9 mouse cellular contexts compared by ENCODE assay signal in the genomic region with DNA sequence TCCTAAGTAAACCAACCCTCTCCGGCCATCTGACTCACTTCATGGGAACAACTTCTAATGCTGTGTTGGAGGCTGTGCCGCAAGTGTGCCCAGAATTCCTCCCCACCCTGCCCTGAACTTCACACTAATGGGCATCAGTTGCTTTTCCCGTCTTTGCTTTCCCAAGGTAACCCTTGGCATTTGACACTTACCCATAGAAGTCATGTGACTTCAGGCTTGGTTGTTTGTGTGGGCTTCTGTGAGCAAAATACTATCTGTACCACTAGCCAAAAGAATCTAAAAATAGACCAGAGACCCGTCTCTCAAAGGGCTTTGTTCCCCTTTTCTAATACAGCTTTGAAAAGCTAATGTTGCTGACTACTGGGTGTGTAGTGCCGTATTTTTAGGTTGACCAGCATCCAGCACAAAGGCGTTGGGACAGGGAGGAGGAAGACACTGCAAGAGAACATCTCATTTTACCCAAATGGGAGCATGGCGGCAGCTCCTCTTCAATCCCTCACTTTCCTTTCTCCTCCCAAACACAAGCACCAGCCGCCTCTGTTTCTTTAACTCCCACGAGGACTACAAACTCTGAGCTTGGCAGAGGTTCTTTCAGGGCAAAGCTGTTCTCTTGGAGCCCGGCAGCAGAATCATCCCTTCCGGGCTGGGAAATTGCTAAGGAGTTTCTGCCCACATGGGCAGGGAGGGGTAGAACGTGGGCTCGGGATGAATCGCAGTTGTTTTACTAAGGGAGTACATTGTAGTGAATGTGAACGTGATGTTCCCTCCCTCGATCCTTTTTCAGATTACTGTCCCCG. TPM values are rescaled to one million over a fixed set of nuclear protein-coding genes. Genes with fewer than 3 reads are reported as not detected.
DNase-seq lines count a peak whose midpoint lies in the region; ATAC-seq and TF ChIP-seq lines count a peak whose summit lies in the region.
"Had no signal": no experiment of that assay in that cellular context is flagged by ENCODE, and none has a peak within 500 bp of the region (broad histone marks: within the 10 kb centered on the region; RNA-seq: fewer than 3 reads in every experiment).

No protein-coding gene starts in this region.

- ATAC-seq in limb, embryonic 12.5 days (ENCODE audit: insufficient number of reproducible peaks, insufficient read depth, low FRiP score, low TSS enrichment, low read depth): no peak
- ATAC-seq in heart, embryonic 12.5 days (ENCODE audit: insufficient number of reproducible peaks, low FRiP score): no peak

- intact Hi-C loops in left cerebral cortex, postnatal 10 days (cut with DNase I): no loop called here

- no peaks in the 10 kb centered on the region for H3K36me3 ChIP-seq in limb, embryonic 12.5 days
- no peaks in the 10 kb centered on the region for H3K36me3 ChIP-seq in limb, embryonic 10.5 days
- no peaks in the 10 kb centered on the region for H3K36me3 ChIP-seq in heart, embryonic 12.5 days
- H3K36me3 ChIP-seq: embryonic facial prominence, embryonic 13.5 days had no signal

- 77% methylated on average over 17 of the region's 17 CpGs for WGBS in limb, embryonic 12.5 days
- 82% methylated on average over 17 of the region's 17 CpGs for WGBS in limb, embryonic 10.5 days
- 55% methylated on average over 17 of the region's 17 CpGs for WGBS in heart, embryonic 12.5 days

- no peak for TF ChIP-seq CTCF in bone marrow macrophage, adult 2 months (IDR thresholded peaks at IDR 0.05; ENCODE audit: low read depth, low read length)

- H3K9me3 ChIP-seq in limb, embryonic 12.5 days: no peaks in the 10 kb centered on the region
- H3K9me3 ChIP-seq in limb, embryonic 10.5 days (replicated peaks): no peaks in the 10 kb centered on the region
- H3K9me3 ChIP-seq in heart, embryonic 12.5 days (replicated peaks): 0 out of 2 replicates have a peak, but pooled peaks cover 5% of the 10 kb centered on the region
- H3K9me3 ChIP-seq: embryonic facial prominence, embryonic 13.5 days had no signal

- H3K4me1 ChIP-seq in limb, embryonic 12.5 days (replicated peaks): no peaks in the 10 kb centered on the region
- H3K4me1 ChIP-seq in limb, embryonic 10.5 days: no peaks in the 10 kb centered on the region
- peaks cover 33% of the 10 kb centered on the region for H3K4me1 ChIP-seq in bone marrow macrophage, adult 2 months (ENCODE audit: control insufficient read depth, insufficient read depth, low read length)
- peaks cover 9% of the 10 kb centered on the region for H3K4me1 ChIP-seq in heart, embryonic 12.5 days (replicated peaks)
- H3K4me1 ChIP-seq: embryonic facial prominence, embryonic 13.5 days had no signal

- no peak overlapping the region for H3K27ac ChIP-seq in limb, embryonic 12.5 days
- H3K27ac ChIP-seq in limb, embryonic 10.5 days: no peak overlapping the region
- peak overlapping the region; percentile 98 for H3K27ac ChIP-seq in bone marrow macrophage, adult 2 months (ENCODE audit: insufficient read depth, low read depth, low read length)
- no peak overlapping the region for H3K27ac ChIP-seq in heart, embryonic 12.5 days (ENCODE audit: poor library complexity, severe bottlenecking)
- H3K27ac ChIP-seq: embryonic facial prominence, embryonic 13.5 days had no signal

- H3K4me3 ChIP-seq in limb, embryonic 12.5 days (replicated peaks): no peak overlapping the region
- H3K4me3 ChIP-seq in limb, embryonic 10.5 days: no peak overlapping the region
- peak overlapping the region; percentile 42 for H3K4me3 ChIP-seq in bone marrow macrophage, adult 2 months (ENCODE audit: insufficient read depth, low read length)
- no peak overlapping the region for H3K4me3 ChIP-seq in heart, embryonic 12.5 days
- H3K4me3 ChIP-seq: embryonic facial prominence, embryonic 13.5 days had no signal

- no peaks in the 10 kb centered on the region for H3K27me3 ChIP-seq in limb, embryonic 12.5 days
- H3K27me3 ChIP-seq in limb, embryonic 10.5 days (ENCODE audit: low read depth, poor library complexity, severe bottlenecking): no peaks in the 10 kb centered on the region
- no peaks in the 10 kb centered on the region for H3K27me3 ChIP-seq in heart, embryonic 12.5 days (replicated peaks)
- H3K27me3 ChIP-seq: embryonic facial prominence, embryonic 13.5 days had no signal

- H3K9ac ChIP-seq in limb, embryonic 12.5 days (replicated peaks): no peak overlapping the region
- H3K9ac ChIP-seq in heart, embryonic 12.5 days: 0 out of 2 replicates have a peak overlapping the region, but pooled peaks have one; percentile 15
- H3K9ac ChIP-seq: embryonic facial prominence, embryonic 13.5 days had no signal

- peak overlapping the region; percentile 10; the same call in 1 of the 2 replicates for H3K4me2 ChIP-seq in limb, embryonic 12.5 days
- 0 out of 2 replicates have a peak overlapping the region, but pooled peaks have one; percentile 14 for H3K4me2 ChIP-seq in heart, embryonic 12.5 days
- H3K4me2 ChIP-seq: embryonic facial prominence, embryonic 13.5 days had no signal

- 0 out of 2 replicates have a peak, but pooled peaks have one; percentile 8 for TF ChIP-seq POLR2A in bone marrow macrophage, adult 2 months (IDR thresholded peaks at IDR 0.05; ENCODE audit: borderline replicate concordance, low read depth, low read length)

- no peak for DNase-seq in limb, embryonic 10.5 days (ENCODE audit: low spot score)
- peak; percentile 57 to 74 for DNase-seq in left cerebral cortex, postnatal 10 days (ENCODE audit: extremely low spot score in 1 of 2, low spot score in 2 of 2)
- peak; percentile 84 to 89 for DNase-seq in right cerebral cortex, postnatal 10 days (ENCODE audit: low spot score in 2 of 2)
- DNase-seq in MN1 (ENCODE audit: low spot score): no peak
- DNase-seq in kidney, adult 11 months: no peak

RNA-seq across cellular contexts. Expression of gene Osbpl11, which starts 6.4 kb away (rescaled TPM):
- 27.6 and 28.4 TPM in 2 replicates for polyA plus RNA-seq in limb, embryonic 12.5 days (2016; fragmentation: Nextera tagmentation; extraction: Ambion mirVana)
- 22.0 and 24.8 TPM in 2 replicates for polyA plus RNA-seq in limb, embryonic 10.5 days (2016; fragmentation: Nextera tagmentation; extraction: Ambion mirVana)
- 44.6 and 49.1 TPM in 2 replicates for polyA plus RNA-seq in bone marrow macrophage, adult 2 months (2012; ENCODE audit: insufficient read depth, insufficient read length, missing spikeins)
- polyA plus RNA-seq in heart, embryonic 12.5 days (2016; fragmentation: Nextera tagmentation; extraction: Ambion mirVana): 20.6 and 21.7 TPM in 2 replicates
- total RNA-seq in left cerebral cortex, postnatal 10 days (2021): 10 to 100 TPM; 20.7 TPM

Comparison
In these comparisons a context has a peak if more than half of its experiments do, and no peak if none do; other contexts are left out.
1. DNase-seq: peak in left cerebral cortex, postnatal 10 days (2 of 2) and right cerebral cortex, postnatal 10 days (2 of 2); none in limb, embryonic 10.5 days (single experiment), MN1 (single experiment) and kidney, adult 11 months (single experiment).